Mouse (Mus musculus): ENCODE measurements around the gene Prex1.
"Not testable (repeated sequence)": the region's sequence is repeated elsewhere in the genome, so short reads cannot be mapped to it uniquely, and the experiment has no call there.

Gene Prex1

GRCm38 (mm10) chr2:166520536-166520935 is 193.1 kb downstream of the Prex1 start:
- no peak for ATAC-seq (ENCODE audit: low TSS enrichment)

GRCm38 (mm10) chr2:166517392-166518174 is 196.0 kb downstream of the Prex1 start:
- ATAC-seq (ENCODE audit: low TSS enrichment), result not testable (repeated sequence)

- ATAC-seq (ENCODE audit: low TSS enrichment), result no peak
Measured at GRCm38 (mm10) chr2:166516818-166517353, 196.7 kb downstream of the Prex1 start.

Measured in frontal cortex, adult (tissue).